Mouse (Mus musculus) ES-E14 (cell line): ENCODE data around the gene Igsf9b.

Experiments
- HCFC1 ChIP-seq: IDR thresholded peaks from 2 replicates; pipeline ENCODE4 v1.6.1; 2012; ENCODE audit warnings: low read length, inconsistent platforms, borderline replicate concordance; ENCODE audit not compliant: insufficient read depth
- ZNF384 ChIP-seq: IDR thresholded peaks from 2 replicates; pipeline ENCODE4 v1.6.1; 2012; ENCODE audit warnings: low read depth, low read length, inconsistent platforms

- TF ChIP-seq HCFC1 (no peak), ZNF384 (no peak)
Measured at GRCm38 (mm10) chr9:27267878-27268277, 31.1 kb upstream of the Igsf9b start.
